Mouse (Mus musculus) CH12.LX (cell line): ENCODE measurements around the gene Gm21973. TPM values are rescaled to one million over a fixed set of nuclear protein-coding genes. Genes with fewer than 3 reads are reported as not detected.

ENCODE experiments used
- DNase-seq: peaks from one replicate; pipeline ENCODE4 v3.0.0-alpha.2; 2013; ENCODE audit errors: extremely low read depth
- H3K27ac ChIP-seq: 2 replicates; pipeline ENCODE4 v1.5.1; 2012; ENCODE audit warnings: low read depth, mild to moderate bottlenecking, control low read depth, moderate library complexity; ENCODE audit not compliant: insufficient read depth
- H3K27me3 ChIP-seq: replicated peaks from 2 replicates; pipeline ENCODE3; 2012; ENCODE audit warnings: inconsistent platforms
- H3K36me3 ChIP-seq, 2 experiments: replicated peaks in 1 of 2; 2 replicates each; pipeline versions ENCODE3 to v1.6.1; 2012; ENCODE audit warnings: inconsistent platforms in 1 of 2, low read length in 1 of 2, mild to moderate bottlenecking in 1 of 2, mixed read lengths in 1 of 2, moderate library complexity in 1 of 2; ENCODE audit not compliant: control insufficient read depth in 1 of 2, insufficient read depth in 1 of 2
- H3K4me1 ChIP-seq, 2 experiments: 2 replicates each; pipeline ENCODE4 v1.6.1; 2012; ENCODE audit warnings: inconsistent platforms in 1 of 2, moderate library complexity in 1 of 2; ENCODE audit not compliant: insufficient read depth in 2 of 2, control insufficient read depth in 1 of 2
- H3K4me2 ChIP-seq: 2 replicates; pipeline ENCODE4 v1.6.1; 2012; ENCODE audit warnings: low read depth, mild to moderate bottlenecking, control low read depth; ENCODE audit not compliant: poor library complexity, insufficient read depth, severe bottlenecking
- H3K4me3 ChIP-seq, 3 experiments: fragments of 150-350 bp in 1 of 3; sonication (generic) in 1 of 3; replicated peaks in 1 of 3; 2 replicates each; pipeline versions ENCODE3 to v1.5.1; 2011 to 2012; ENCODE audit warnings: low read depth in 2 of 3, low read length in 2 of 3, mild to moderate bottlenecking in 2 of 3, moderate library complexity in 2 of 3, control low read depth in 1 of 3, improper control_type of control experiment in 1 of 3, inconsistent platforms in 1 of 3, mixed read lengths in 1 of 3; ENCODE audit not compliant: poor library complexity in 1 of 3
- H3K79me2 ChIP-seq: replicated peaks from 2 replicates; pipeline ENCODE4 v1.6.1; 2012; ENCODE audit warnings: mild to moderate bottlenecking, moderate library complexity; ENCODE audit not compliant: control insufficient read depth, poor library complexity, insufficient read depth, severe bottlenecking; ENCODE audit errors: extremely low read depth
- H3K9ac ChIP-seq: 2 replicates; pipeline ENCODE4 v1.6.1; 2012; ENCODE audit warnings: low read depth, mild to moderate bottlenecking, control low read depth, moderate library complexity; ENCODE audit not compliant: insufficient read depth
- H3K9me3 ChIP-seq: replicated peaks from 2 replicates; pipeline ENCODE3; 2012; ENCODE audit warnings: low read length, inconsistent platforms, mixed read lengths
- ELF1 ChIP-seq: IDR thresholded peaks from 2 replicates; pipeline ENCODE4 v1.6.1; 2014; ENCODE audit warnings: low read depth, mild to moderate bottlenecking, inconsistent platforms, low read length, improper control_type of control experiment
- EP300 ChIP-seq: IDR thresholded peaks from 2 replicates; pipeline ENCODE4 v1.6.1; 2011; ENCODE audit warnings: low read length, improper control_type of control experiment
- GABPA ChIP-seq: IDR thresholded peaks from 2 replicates; pipeline ENCODE4 v1.6.1; 2012; ENCODE audit warnings: low read depth, low read length, improper control_type of control experiment, inconsistent platforms; ENCODE audit not compliant: insufficient replicate concordance
- HCFC1 ChIP-seq: IDR thresholded peaks from 2 replicates; pipeline ENCODE4 v1.6.1; 2012; ENCODE audit warnings: low read depth, mild to moderate bottlenecking, inconsistent platforms, low read length, improper control_type of control experiment
- IRF4 ChIP-seq: IDR thresholded peaks from 2 replicates; pipeline ENCODE4 v1.6.1; 2014; ENCODE audit warnings: low read depth, mild to moderate bottlenecking, inconsistent platforms, low read length, improper control_type of control experiment
- JUND ChIP-seq: conservative IDR thresholded peaks from 2 replicates; pipeline ENCODE4 v1.6.1; 2011; ENCODE audit warnings: low read depth, low read length, improper control_type of control experiment
- KAT2A ChIP-seq: IDR thresholded peaks from 2 replicates; pipeline ENCODE4 v1.6.1; 2012; ENCODE audit warnings: low read length, improper control_type of control experiment, inconsistent platforms; ENCODE audit not compliant: insufficient replicate concordance
- MAX ChIP-seq: IDR thresholded peaks from 2 replicates; pipeline ENCODE4 v1.6.1; 2011; ENCODE audit warnings: low read length, improper control_type of control experiment
- MEF2A ChIP-seq: IDR thresholded peaks from 2 replicates; pipeline ENCODE4 v1.6.1; 2014; ENCODE audit warnings: low read depth, mild to moderate bottlenecking, inconsistent platforms, low read length, improper control_type of control experiment, borderline replicate concordance
- MYC ChIP-seq: IDR thresholded peaks from 2 replicates; pipeline ENCODE4 v1.6.1; 2011; ENCODE audit warnings: low read depth, mild to moderate bottlenecking, improper control_type of control experiment, low read length
- PAX5 ChIP-seq: IDR thresholded peaks from 2 replicates; pipeline ENCODE4 v1.6.1; 2012; ENCODE audit warnings: low read length, inconsistent platforms, mixed read lengths
- POLR2A ChIP-seq: IDR thresholded peaks from 2 replicates; pipeline ENCODE4 v1.6.1; 2011; ENCODE audit warnings: low read depth, mild to moderate bottlenecking, improper control_type of control experiment, low read length
- POLR2AphosphoS2 ChIP-seq: IDR thresholded peaks from 2 replicates; pipeline ENCODE4 v1.6.1; 2011; ENCODE audit warnings: low read depth, low read length, improper control_type of control experiment
- RCOR1 ChIP-seq: conservative IDR thresholded peaks from 2 replicates; pipeline ENCODE4 v1.6.1; 2012; ENCODE audit warnings: low read depth, mild to moderate bottlenecking, inconsistent platforms, low read length, improper control_type of control experiment
- SMC3 ChIP-seq: IDR thresholded peaks from 2 replicates; pipeline ENCODE4 v1.6.1; 2011; ENCODE audit warnings: low read depth, low read length, improper control_type of control experiment
- TBP ChIP-seq: conservative IDR thresholded peaks from 2 replicates; pipeline ENCODE4 v1.6.1; 2011; ENCODE audit warnings: low read depth, low read length, improper control_type of control experiment
- TCF12 ChIP-seq: IDR thresholded peaks from 2 replicates; pipeline ENCODE4 v1.6.1; 2014; ENCODE audit warnings: low read depth, mild to moderate bottlenecking, inconsistent platforms, low read length, improper control_type of control experiment
- ZKSCAN1 ChIP-seq: IDR thresholded peaks from 2 replicates; pipeline ENCODE4 v1.6.1; 2012; ENCODE audit warnings: low read depth, inconsistent platforms, low read length, improper control_type of control experiment, borderline replicate concordance
- ZNF384 ChIP-seq: IDR thresholded peaks from 2 replicates; pipeline ENCODE4 v1.6.1; 2012; ENCODE audit warnings: low read depth, low read length, improper control_type of control experiment, inconsistent platforms
- dilution Hi-C: fragments of 300-500 bp; cut with MboI; formaldehyde crosslinking; loops from 2 replicates; pipeline ENCODE4 v1.14.3; 2020; ENCODE audit warnings: low sequenced_read_pairs; ENCODE audit not compliant: extremely low pct_unique_long_range_greater_than_20kb, extremely low pct_ligation_motif_present
- in situ Hi-C: fragments of 300-500 bp; cut with MboI; formaldehyde crosslinking; loops from 3 replicates; pipeline ENCODE4 v1.14.3; 2019; ENCODE audit warnings: low sequenced_read_pairs, low pct_ligation_motif_present, low pct_unique_long_range_greater_than_20kb, mixed read lengths
- polyA plus RNA-seq: library from polyadenylated mRNA; unstranded; fragments of >175 nt; gene quantifications from 2 replicates; pipeline ENCODE4 v1.2.1, GENCODE M21; 2012; ENCODE audit warnings: low read depth; ENCODE audit not compliant: insufficient read length
- total RNA-seq, 2 experiments: library from RNA; depleted of rRNA; stranded (reverse); fragments of 300-350 nt in 1 of 2; fragments of >200 nt in 1 of 2; gene quantifications; 2 replicates each; pipeline ENCODE4 v1.2.3; 2012 to 2014

Gene Gm21973
- total and polyA plus RNA-seq, 3 experiments = not detected

- TF ChIP-seq TCF12 (no peak), POLR2AphosphoS2 (no peak), MEF2A (no peak), IRF4 (no peak), ZKSCAN1 (no peak), SMC3 (no peak), EP300 (no peak), TBP (no peak), ZNF384 (no peak), MYC (no peak), KAT2A (no peak), POLR2A (no peak), ELF1 (no peak), PAX5 (no peak), RCOR1 (no peak), HCFC1 (no peak), MAX (no peak), JUND (no peak), GABPA (no peak)
- H3K4me1 ChIP-seq = 0 out of 4 replicates have a peak, but pooled peaks cover 0 to 3% of the 10 kb centered on the region in 2 experiments
- DNase-seq = no peak
- no peak overlapping the region for H3K4me3 ChIP-seq
- dilution Hi-C loops (no loop called here), in situ Hi-C loops (no loop called here)
- H3K27me3 ChIP-seq = no peaks in the 10 kb centered on the region
- H3K79me2 ChIP-seq = no peaks in the 10 kb centered on the region
- H3K4me2 ChIP-seq = no peak overlapping the region
- H3K36me3 ChIP-seq = no peaks in the 10 kb centered on the region
- H3K9ac ChIP-seq = no peak overlapping the region
- H3K27ac ChIP-seq = no peak overlapping the region
- H3K9me3 ChIP-seq = no peaks in the 10 kb centered on the region
Observed at GRCm38 (mm10) chr15:10413656-10414055, 88.5 kb downstream of the Gm21973 start.

GRCm38 (mm10) chr15:10421138-10421784, 96.1 kb downstream of the Gm21973 start:
- peak; percentile 62 for DNase-seq
- TF ChIP-seq MAX (no peak), ZNF384 (peak; percentile 87)
- dilution Hi-C loops = no loop called here

More at GRCm38 (mm10) chr15:10421138-10421784, 96.1 kb downstream of the Gm21973 start:
- no peak overlapping the region for H3K27ac ChIP-seq
- H3K9me3 ChIP-seq = no peaks in the 10 kb centered on the region
- H3K36me3 ChIP-seq = no peaks in the 10 kb centered on the region
- H3K4me2 ChIP-seq = no peak overlapping the region
- H3K9ac ChIP-seq = no peak overlapping the region
- H3K4me1 ChIP-seq = peaks cover 4 to 21% of the 10 kb centered on the region in 2 experiments; a peak in 3 of 4 replicates
- in situ Hi-C loops = no loop called here
- no peaks in the 10 kb centered on the region for H3K79me2 ChIP-seq
- H3K4me3 ChIP-seq = no peak overlapping the region
- H3K27me3 ChIP-seq = no peaks in the 10 kb centered on the region
